Mouse (Mus musculus): ENCODE data around the gene Atp2a2. TPM values are rescaled to one million over a fixed set of nuclear protein-coding genes. Genes with fewer than 3 reads are reported as not detected.

Gene Atp2a2
- total and polyA plus RNA-seq, 3 experiments = 61.6 to 158 (median 80.9) TPM

DNA sequence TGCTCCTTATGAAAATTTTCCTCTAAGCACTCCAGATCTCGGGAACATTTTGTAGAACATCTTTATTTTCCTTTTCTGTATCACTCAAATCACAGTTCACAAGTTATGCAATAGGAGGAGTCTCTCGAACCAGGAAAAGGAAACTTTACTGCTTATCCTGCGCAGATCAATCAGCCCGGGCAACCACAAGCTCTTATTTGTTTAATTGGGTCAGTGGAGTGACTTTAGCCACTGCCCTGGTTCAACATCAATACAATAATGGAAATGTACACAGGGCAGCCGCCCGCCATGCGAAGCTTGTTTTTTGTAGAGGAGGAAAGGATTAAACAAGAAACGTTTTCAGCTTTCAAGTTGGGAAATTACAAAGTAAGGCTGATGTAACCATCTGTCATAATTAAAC is 39.8 kb upstream of the Atp2a2 start:
- Histone ChIP-seq H3K36me3 (replicated peaks in 1 of 2; ENCODE audit: control insufficient read depth in 1 of 2, insufficient read depth in 1 of 2, low read length in 1 of 2) (no peaks in the 10 kb centered on the region), H3K4me3 (replicated peaks in 1 of 3; ENCODE audit: low read depth in 2 of 3, low read length in 2 of 3, poor library complexity in 1 of 3) (no peak overlapping the region), H3K27me3 (replicated peaks) (no peaks in the 10 kb centered on the region), H3K9me3 (replicated peaks; ENCODE audit: low read length) (no peaks in the 10 kb centered on the region), H3K9ac (ENCODE audit: insufficient read depth, low read depth) (no peak overlapping the region), H3K4me1 (ENCODE audit: control insufficient read depth in 1 of 2, insufficient read depth in 2 of 2) (no peaks in the 10 kb centered on the region), H3K79me2 (replicated peaks; ENCODE audit: control insufficient read depth, extremely low read depth, insufficient read depth, poor library complexity, severe bottlenecking) (no peaks in the 10 kb centered on the region), H3K4me2 (ENCODE audit: insufficient read depth, low read depth, poor library complexity, severe bottlenecking) (no peak overlapping the region), H3K27ac (ENCODE audit: insufficient read depth, low read depth) (no peak overlapping the region)
- in situ Hi-C loops (cut with MboI; ENCODE audit: low pct_ligation_motif_present, low pct_unique_long_range_greater_than_20kb, low sequenced_read_pairs) = no loop called here
- DNase-seq (ENCODE audit: extremely low read depth) = no peak
- dilution Hi-C loops (cut with MboI; ENCODE audit: extremely low pct_ligation_motif_present, extremely low pct_unique_long_range_greater_than_20kb, low sequenced_read_pairs) = no loop called here
- TF ChIP-seq KAT2A (IDR thresholded peaks at IDR 0.05; ENCODE audit: insufficient replicate concordance, low read length) = no peak
- no peak for TF ChIP-seq GABPA (IDR thresholded peaks at IDR 0.05; ENCODE audit: insufficient replicate concordance, low read depth, low read length)
- TF ChIP-seq MEF2A (IDR thresholded peaks at IDR 0.05; ENCODE audit: borderline replicate concordance, low read depth, low read length) = no peak
- no peak for TF ChIP-seq SMC3 (IDR thresholded peaks at IDR 0.05; ENCODE audit: low read depth, low read length)
- TF ChIP-seq HCFC1 (IDR thresholded peaks at IDR 0.05; ENCODE audit: low read depth, low read length) = no peak
- TF ChIP-seq ZKSCAN1 (IDR thresholded peaks at IDR 0.05; ENCODE audit: borderline replicate concordance, low read depth, low read length) = no peak

DNA sequence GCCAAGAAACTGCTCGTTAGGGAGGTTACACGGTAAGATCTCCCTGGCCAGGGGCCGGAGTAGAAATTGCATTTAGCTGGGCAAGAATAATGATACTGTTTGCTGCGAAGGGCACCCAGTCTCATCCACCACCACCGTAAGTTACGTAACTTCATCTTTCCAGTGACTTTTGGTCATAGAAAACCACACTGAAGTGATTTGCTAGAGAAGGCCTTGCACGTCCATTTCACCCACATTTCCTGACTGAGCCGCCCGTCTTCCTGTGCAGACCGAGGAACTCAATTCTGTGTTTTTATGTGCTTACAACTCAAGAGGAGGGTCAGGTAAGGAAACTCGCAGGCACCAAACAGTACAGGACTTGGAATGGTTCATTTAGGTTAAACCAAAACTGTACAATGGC is 36.1 kb upstream of the Atp2a2 start:
- in situ Hi-C loops (cut with MboI; ENCODE audit: low pct_ligation_motif_present, low pct_unique_long_range_greater_than_20kb, low sequenced_read_pairs) (no loop called here), dilution Hi-C loops (cut with MboI; ENCODE audit: extremely low pct_ligation_motif_present, extremely low pct_unique_long_range_greater_than_20kb, low sequenced_read_pairs) (no loop called here)
- Histone ChIP-seq H3K9me3 (replicated peaks; ENCODE audit: low read length) (no peaks in the 10 kb centered on the region), H3K27me3 (replicated peaks) (no peaks in the 10 kb centered on the region), H3K4me1 (ENCODE audit: control insufficient read depth in 1 of 2, insufficient read depth in 2 of 2) (no peaks in the 10 kb centered on the region), H3K9ac (ENCODE audit: insufficient read depth, low read depth) (no peak overlapping the region), H3K4me3 (replicated peaks in 1 of 3; ENCODE audit: low read depth in 2 of 3, low read length in 2 of 3, poor library complexity in 1 of 3) (no peak overlapping the region), H3K27ac (ENCODE audit: insufficient read depth, low read depth) (no peak overlapping the region), H3K79me2 (replicated peaks; ENCODE audit: control insufficient read depth, extremely low read depth, insufficient read depth, poor library complexity, severe bottlenecking) (no peaks in the 10 kb centered on the region), H3K36me3 (replicated peaks in 1 of 2; ENCODE audit: control insufficient read depth in 1 of 2, insufficient read depth in 1 of 2, low read length in 1 of 2) (no peaks in the 10 kb centered on the region), H3K4me2 (ENCODE audit: insufficient read depth, low read depth, poor library complexity, severe bottlenecking) (no peak overlapping the region)
- DNase-seq (ENCODE audit: extremely low read depth) = no peak
- TF ChIP-seq JUN (IDR thresholded peaks at IDR 0.05; ENCODE audit: insufficient read depth, low read depth, low read length) = no peak

DNA sequence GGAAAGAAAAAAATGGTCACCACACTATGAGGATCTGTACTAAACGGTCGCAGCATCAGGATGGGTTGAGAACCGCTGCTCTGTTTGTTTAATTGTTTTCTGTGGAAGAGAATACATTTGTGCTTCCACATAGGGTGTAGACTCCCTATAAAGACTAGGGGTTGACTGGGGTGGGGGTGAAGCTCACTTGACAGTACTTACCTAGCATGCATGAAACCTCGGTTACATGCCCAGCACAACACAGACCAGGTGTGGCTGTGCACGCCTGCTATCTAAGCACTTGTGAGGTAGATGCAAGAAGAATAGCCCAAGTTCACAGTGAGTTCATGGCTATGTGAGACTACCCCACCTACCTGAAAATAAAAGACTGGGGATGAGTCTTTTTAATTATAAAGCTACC is 35.6 kb upstream of the Atp2a2 start:
- H3K27me3 ChIP-seq (replicated peaks) = no peaks in the 10 kb centered on the region
- no peaks in the 10 kb centered on the region for H3K4me1 ChIP-seq (ENCODE audit: control insufficient read depth in 1 of 2, insufficient read depth in 2 of 2)
- H3K9me3 ChIP-seq (replicated peaks; ENCODE audit: low read length) = no peaks in the 10 kb centered on the region
- H3K9ac ChIP-seq (ENCODE audit: insufficient read depth, low read depth) = no peak overlapping the region
- no peak for TF ChIP-seq CTCF (conservative IDR thresholded peaks at IDR 0.05 in 1 of 2, IDR thresholded peaks at IDR 0.05 in 1 of 2; ENCODE audit: low read depth in 2 of 2, low read length in 2 of 2)
- TF ChIP-seq UBTF (IDR thresholded peaks at IDR 0.05; ENCODE audit: low read depth, low read length) = no peak
- no peak for TF ChIP-seq ETS1 (conservative IDR thresholded peaks at IDR 0.05; ENCODE audit: low read depth, low read length)
- no peak for TF ChIP-seq MAX (IDR thresholded peaks at IDR 0.05; ENCODE audit: low read length)
- no peak for TF ChIP-seq NELFE (IDR thresholded peaks at IDR 0.05; ENCODE audit: low read depth, low read length)
- DNase-seq (ENCODE audit: extremely low read depth) = no peak
- H3K79me2 ChIP-seq (replicated peaks; ENCODE audit: control insufficient read depth, extremely low read depth, insufficient read depth, poor library complexity, severe bottlenecking) = no peaks in the 10 kb centered on the region
- H3K4me3 ChIP-seq (replicated peaks in 1 of 3; ENCODE audit: low read depth in 2 of 3, low read length in 2 of 3, poor library complexity in 1 of 3) = no peak overlapping the region
- no peak overlapping the region for H3K27ac ChIP-seq (ENCODE audit: insufficient read depth, low read depth)
- in situ Hi-C loops (cut with MboI; ENCODE audit: low pct_ligation_motif_present, low pct_unique_long_range_greater_than_20kb, low sequenced_read_pairs) (no loop called here), dilution Hi-C loops (cut with MboI; ENCODE audit: extremely low pct_ligation_motif_present, extremely low pct_unique_long_range_greater_than_20kb, low sequenced_read_pairs) (no loop called here)
- H3K4me2 ChIP-seq (ENCODE audit: insufficient read depth, low read depth, poor library complexity, severe bottlenecking) = no peak overlapping the region
- H3K36me3 ChIP-seq (replicated peaks in 1 of 2; ENCODE audit: control insufficient read depth in 1 of 2, insufficient read depth in 1 of 2, low read length in 1 of 2) = no peaks in the 10 kb centered on the region

All from CH12.LX (cell line).